In the genomic region with DNA sequence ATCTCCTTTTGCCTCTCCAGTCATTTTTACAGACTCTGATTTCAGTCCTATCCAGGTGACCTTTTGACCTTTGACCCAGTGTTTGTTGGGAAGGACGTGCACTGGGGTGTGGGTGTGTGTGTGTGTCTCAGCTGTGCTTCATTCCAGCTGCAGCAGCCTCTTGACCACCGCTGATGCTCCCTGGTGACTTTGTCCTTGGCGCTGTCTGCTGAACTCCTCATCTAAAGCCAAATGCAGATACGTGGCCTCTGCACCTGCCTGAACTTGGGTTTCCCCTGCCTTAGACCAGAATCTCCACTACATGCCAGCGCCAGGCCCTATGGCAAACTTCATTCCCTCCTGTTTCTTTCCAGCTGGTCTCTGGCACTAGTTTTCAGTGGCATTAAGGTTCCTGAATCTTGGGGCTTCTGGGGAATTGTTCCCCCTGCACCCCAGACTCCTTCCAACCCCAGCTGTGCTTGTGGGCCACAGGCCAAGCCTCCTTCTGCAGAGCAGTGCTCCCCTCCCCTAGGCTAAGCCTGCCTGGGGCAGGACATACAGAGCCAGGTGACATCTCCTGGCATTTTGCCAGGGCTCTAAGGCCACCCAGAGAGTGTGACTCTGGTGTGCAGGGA, we compare ENCODE assay signal across 7 mouse cellular contexts. TPM values are rescaled to one million over a fixed set of nuclear protein-coding genes. Genes with fewer than 3 reads are reported as not detected.
DNase-seq lines count a peak whose midpoint lies in the region; ATAC-seq lines count a peak whose summit lies in the region.

No protein-coding gene starts in this region.

- DNase-seq in neural tube, embryonic 11.5 days (ENCODE audit: low spot score): no peak
- DNase-seq in neural tube, embryonic 10.5 days (ENCODE audit: extremely low spot score, low spot score): no peak
- peak; percentile 70 to 77 for DNase-seq in cerebellum, postnatal 25 days
- DNase-seq in heart, postnatal 14 days: peak; percentile 36 to 59
- no peak for DNase-seq in frontal cortex, postnatal 36 days (ENCODE audit: low spot score in 2 of 2)

- peaks cover 73% of the 10 kb centered on the region for H3K4me1 ChIP-seq in neural tube, embryonic 11.5 days (ENCODE audit: control insufficient read depth, insufficient read depth, low read length)
- peaks cover 98% of the 10 kb centered on the region for H3K4me1 ChIP-seq in liver, embryonic 12.5 days

- no peaks in the 10 kb centered on the region for H3K27me3 ChIP-seq in neural tube, embryonic 11.5 days (ENCODE audit: control insufficient read depth, insufficient read depth, low read length)
- H3K27me3 ChIP-seq in liver, embryonic 12.5 days (replicated peaks): no peaks in the 10 kb centered on the region

- H3K4me3 ChIP-seq in neural tube, embryonic 11.5 days (ENCODE audit: low read depth, low read length): no peak overlapping the region
- no peak overlapping the region for H3K4me3 ChIP-seq in liver, embryonic 12.5 days

- H3K9ac ChIP-seq in neural tube, embryonic 11.5 days (ENCODE audit: low read length): no peak overlapping the region
- H3K9ac ChIP-seq in liver, embryonic 12.5 days: no peak overlapping the region

- no peaks in the 10 kb centered on the region for H3K9me3 ChIP-seq in neural tube, embryonic 11.5 days (ENCODE audit: control insufficient read depth, low read length)
- H3K9me3 ChIP-seq in liver, embryonic 12.5 days (replicated peaks): no peaks in the 10 kb centered on the region

- intact Hi-C loops in heart, postnatal 14 days (cut with DNase I): no loop called here

- WGBS in neural tube, embryonic 11.5 days: 44% methylated on average over 5 of the region's 5 CpGs
- 58% methylated on average over 5 of the region's 5 CpGs for WGBS in liver, embryonic 12.5 days (ENCODE audit: insufficient replicate concordance)

- ATAC-seq in neural tube, embryonic 11.5 days (ENCODE audit: insufficient read depth, low FRiP score, low TSS enrichment): no peak
- ATAC-seq in liver, embryonic 12.5 days: no peak
- ATAC-seq in granulocyte monocyte progenitor cell, adult 5-6 weeks (replicated peaks; ENCODE audit: poor library complexity, severe bottlenecking): no peak

- H3K36me3 ChIP-seq in neural tube, embryonic 11.5 days (ENCODE audit: control insufficient read depth, insufficient read depth, low read length): no peaks in the 10 kb centered on the region; the same call in 1 of the 2 replicates
- peaks cover 35% of the 10 kb centered on the region for H3K36me3 ChIP-seq in liver, embryonic 12.5 days

- H3K27ac ChIP-seq in neural tube, embryonic 11.5 days (ENCODE audit: low read depth, low read length): 0 out of 2 replicates have a peak overlapping the region, but pooled peaks have one; percentile 20
- 0 out of 2 replicates have a peak overlapping the region, but pooled peaks have one; percentile 8 for H3K27ac ChIP-seq in liver, embryonic 12.5 days

- H3K4me2 ChIP-seq in neural tube, embryonic 11.5 days (ENCODE audit: low read depth): no peak overlapping the region
- no peak overlapping the region for H3K4me2 ChIP-seq in liver, embryonic 12.5 days

RNA-seq across cellular contexts. Expression of gene Lasp1, which starts 9.9 kb away (rescaled TPM):
- polyA plus RNA-seq in neural tube, embryonic 11.5 days (2014; fragmentation: Nextera tagmentation; extraction: Ambion mirVana): 68.8 and 73.1 TPM in 2 replicates
- 10 to 100 TPM; 47.8 to 49.6 TPM for total RNA-seq in heart, postnatal 14 days (2021)
- 36.9 and 37.6 TPM in 2 replicates for polyA plus RNA-seq in liver, embryonic 12.5 days (2016; fragmentation: Nextera tagmentation; extraction: Ambion mirVana)
- 60.5 and 60.7 TPM in 2 replicates for total RNA-seq in granulocyte monocyte progenitor cell, adult 5-6 weeks (2014; fragmentation: Nextera tagmentation)
- 92.5 and 124 TPM in 2 replicates for total RNA-seq in granulocyte monocyte progenitor cell, adult 5-6 weeks (2017)

RNA-seq across cellular contexts. Expression of gene Rpl23, which starts 26.5 kb away (rescaled TPM):
- 453 and 457 TPM in 2 replicates for polyA plus RNA-seq in neural tube, embryonic 11.5 days (2014; fragmentation: Nextera tagmentation; extraction: Ambion mirVana)
- total RNA-seq in heart, postnatal 14 days (2021): 100 to 1,000 TPM; 503 to 533 TPM
- 462 and 473 TPM in 2 replicates for polyA plus RNA-seq in liver, embryonic 12.5 days (2016; fragmentation: Nextera tagmentation; extraction: Ambion mirVana)
- 2,177 and 2,335 TPM in 2 replicates for total RNA-seq in granulocyte monocyte progenitor cell, adult 5-6 weeks (2014; fragmentation: Nextera tagmentation)
- 2,263 and 3,329 TPM in 2 replicates for total RNA-seq in granulocyte monocyte progenitor cell, adult 5-6 weeks (2017)

RNA-seq across cellular contexts. Expression of gene B230217C12Rik, which starts 31.9 kb away (rescaled TPM):
- 14.1 and 15.0 TPM in 2 replicates for polyA plus RNA-seq in neural tube, embryonic 11.5 days (2014; fragmentation: Nextera tagmentation; extraction: Ambion mirVana)
- 1 to 10 TPM in 1 of 2 experiments, under 1 TPM in 1; 0.95 to 1.1 TPM for total RNA-seq in heart, postnatal 14 days (2021)
- 1.1 and 1.3 TPM in 2 replicates for polyA plus RNA-seq in liver, embryonic 12.5 days (2016; fragmentation: Nextera tagmentation; extraction: Ambion mirVana)
- total RNA-seq in granulocyte monocyte progenitor cell, adult 5-6 weeks (2014; fragmentation: Nextera tagmentation): 3.8 TPM in 1 of 2 replicates, not detected in the other
- total RNA-seq in granulocyte monocyte progenitor cell, adult 5-6 weeks (2017): 1.3 TPM in 1 of 2 replicates, not detected in the other

RNA-seq across cellular contexts. Expression of gene 1700001P01Rik, which starts 33.0 kb away (rescaled TPM):
- not detected in 2 replicates for polyA plus RNA-seq in neural tube, embryonic 11.5 days (2014; fragmentation: Nextera tagmentation; extraction: Ambion mirVana)
- total RNA-seq in heart, postnatal 14 days (2021): under 1 TPM in 1 of 2 experiments, not detected in 1; 0.65 TPM
- polyA plus RNA-seq in liver, embryonic 12.5 days (2016; fragmentation: Nextera tagmentation; extraction: Ambion mirVana): not detected in 2 replicates
- total RNA-seq in granulocyte monocyte progenitor cell, adult 5-6 weeks (2014; fragmentation: Nextera tagmentation): not detected in 2 replicates
- not detected in 2 replicates for total RNA-seq in granulocyte monocyte progenitor cell, adult 5-6 weeks (2017)

RNA-seq across cellular contexts. Expression of gene Cwc25, which starts 42.4 kb away (rescaled TPM):
- polyA plus RNA-seq in neural tube, embryonic 11.5 days (2014; fragmentation: Nextera tagmentation; extraction: Ambion mirVana): 13.3 and 13.7 TPM in 2 replicates
- 10 to 100 TPM in 1 of 2 experiments, 1 to 10 TPM in 1; 8.9 to 10.6 TPM for total RNA-seq in heart, postnatal 14 days (2021)
- polyA plus RNA-seq in liver, embryonic 12.5 days (2016; fragmentation: Nextera tagmentation; extraction: Ambion mirVana): 10.7 and 10.9 TPM in 2 replicates
- 9.0 and 13.0 TPM in 2 replicates for total RNA-seq in granulocyte monocyte progenitor cell, adult 5-6 weeks (2014; fragmentation: Nextera tagmentation)
- total RNA-seq in granulocyte monocyte progenitor cell, adult 5-6 weeks (2017): 16.3 and 18.9 TPM in 2 replicates

Comparison
In these comparisons a context has a peak if more than half of its experiments do, and no peak if none do; other contexts are left out.
1. DNase-seq: peak in cerebellum, postnatal 25 days (2 of 2) and heart, postnatal 14 days (2 of 2); none in neural tube, embryonic 11.5 days (single experiment), neural tube, embryonic 10.5 days (single experiment) and frontal cortex, postnatal 36 days (0 of 2).
2. RNA of gene Rpl23, which starts 26.5 kb away (total RNA-seq): 2,177 to 3,329 TPM in granulocyte monocyte progenitor cell, adult 5-6 weeks; 503 to 533 TPM in heart, postnatal 14 days; every median in the first group is over 4 times any median in the second.